Mouse (Mus musculus) testis, adult 10 weeks (tissue): Measurements from ENCODE around the gene Nup37. TPM values are rescaled to one million over a fixed set of nuclear protein-coding genes. Genes with fewer than 3 reads are reported as not detected.

ENCODE experiments used
- polyA plus RNA-seq: library from polyadenylated mRNA; stranded (reverse); fragments of 350-450 nt; fragmentation: Illumina TruSeq; extraction: RNeasy Lipid Tissue Mini Kit (QIAGEN cat#74804); gene quantifications from one replicate; pipeline ENCODE4 v1.2.3, GENCODE M21; 2014; ENCODE audit warnings: low read depth, low replicate concordance

Nup37 gene
- 53.9 TPM for polyA plus RNA-seq

DNA sequence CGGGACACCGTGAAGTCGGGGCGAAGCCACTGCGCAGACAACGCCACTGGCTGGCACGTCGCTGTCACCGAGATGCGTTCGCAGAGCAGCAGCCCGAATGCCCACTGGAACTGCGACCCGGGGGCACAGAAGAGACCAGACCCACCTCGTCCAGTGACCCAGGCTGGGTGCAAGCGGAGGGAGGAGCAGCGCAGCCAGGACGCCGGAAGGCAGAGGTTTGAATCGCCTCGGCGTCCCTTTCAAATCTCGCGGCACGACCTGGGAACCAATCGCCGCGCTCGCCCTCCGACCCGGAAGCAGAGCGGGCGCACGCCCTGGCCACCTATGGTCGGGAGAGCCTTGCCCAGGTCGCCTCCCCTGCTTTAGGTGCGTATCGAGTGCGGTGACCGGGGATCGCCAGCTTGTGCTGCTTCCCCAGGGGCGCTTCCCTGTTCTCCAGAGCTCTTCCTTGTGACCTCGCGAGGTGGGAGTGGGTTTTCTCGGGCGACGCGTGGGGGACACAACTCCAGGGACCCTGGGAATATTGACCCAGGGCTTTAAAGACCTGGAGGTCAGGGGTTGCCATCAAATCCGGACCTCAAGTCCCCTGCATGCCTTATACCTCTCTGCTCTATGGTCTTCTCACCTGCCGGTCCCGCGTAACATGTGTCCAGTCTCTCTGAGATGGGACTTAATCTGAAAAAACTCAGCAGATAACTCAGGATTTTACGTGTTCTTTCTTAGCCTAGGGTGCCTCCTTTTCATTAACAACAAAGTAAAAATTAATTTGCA, at the start of gene Nup37, which contains the start of gene Parpbp:
Gene Nup37, plus strand, starts transcription at position 286 of the 771 bp plus-strand sequence.
Gene Parpbp, minus strand, starts transcription at position 235 of the 771 bp plus-strand sequence.

DNA sequence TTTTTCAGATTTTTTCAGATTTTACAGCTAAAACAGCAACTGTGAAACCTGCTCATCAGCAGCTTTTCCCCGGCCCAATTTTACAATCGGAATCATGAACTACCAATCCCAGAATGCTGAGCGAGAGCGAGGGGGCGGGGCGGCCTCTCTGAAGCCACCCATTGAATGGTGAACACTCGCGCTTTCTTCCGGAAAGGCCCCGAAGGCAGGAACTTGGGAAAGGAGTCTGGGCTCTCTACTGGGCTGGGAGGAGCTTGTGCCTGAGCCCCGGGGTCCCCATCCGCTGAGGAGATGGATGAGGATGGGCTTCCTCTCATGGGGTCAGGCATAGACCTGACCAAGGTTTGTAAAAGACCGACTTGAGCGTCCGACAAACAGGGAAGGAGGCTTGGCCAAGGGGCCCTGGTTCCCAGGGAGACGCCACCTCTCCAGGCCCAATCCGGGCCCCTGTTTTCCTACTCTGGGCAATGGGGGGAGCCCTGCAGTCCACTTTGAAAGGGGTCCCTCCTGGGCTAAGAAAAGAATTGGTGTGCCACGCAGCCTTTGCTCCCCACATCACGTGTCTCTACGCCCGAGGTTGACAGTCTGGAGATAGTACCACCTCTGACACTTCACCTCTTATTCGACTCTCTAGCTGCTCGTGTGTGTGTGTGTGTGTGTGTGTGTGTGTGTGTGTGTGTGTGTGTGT, 54.3 kb downstream of the Nup37 start, which contains the start of gene Washc3:
Gene Washc3, plus strand, starts transcription at position 143 of the 688 bp plus-strand sequence.

Other genes starting within 250 kb of the Nup37 start
- not detected for gene Pmch, start 55.9 kb upstream of the Nup37 start, polyA plus RNA-seq
- gene Parpbp, start 51 bp upstream of the Nup37 start, polyA plus RNA-seq: 33.1 TPM
- gene Washc3, start 54.1 kb downstream of the Nup37 start, polyA plus RNA-seq: 89.7 TPM
- 14.5 TPM for gene Dram1, start 232.1 kb downstream of the Nup37 start, polyA plus RNA-seq
- gene Gnptab, start 232.1 kb downstream of the Nup37 start, polyA plus RNA-seq: 31.6 TPM